Mouse (Mus musculus): ENCODE results near the gene Krtdap. TPM values are rescaled to one million over a fixed set of nuclear protein-coding genes. Genes with fewer than 3 reads are reported as not detected.

The Krtdap gene
- polyA plus RNA-seq, 1 experiment from 2014 or later: not detected

- Histone ChIP-seq H3K9ac (ENCODE audit: low read depth, low read length) (no peak overlapping the region), H3K4me2 (no peak overlapping the region), H3K27me3 (replicated peaks; ENCODE audit: control insufficient read depth, insufficient read depth, low read length) (peaks cover under 1% of the 10 kb centered on the region; the same call in 1 of the 2 replicates), H3K27ac (ENCODE audit: low read depth, low read length) (no peak overlapping the region), H3K9me3 (ENCODE audit: control insufficient read depth, low read length) (peaks cover 6% of the 10 kb centered on the region; the same call in 1 of the 2 replicates), H3K36me3 (ENCODE audit: control insufficient read depth, insufficient read depth, low read length) (peaks cover 3% of the 10 kb centered on the region; the same call in 1 of the 2 replicates), H3K4me1 (replicated peaks; ENCODE audit: control insufficient read depth, insufficient read depth, low read length) (peaks cover 6% of the 10 kb centered on the region), H3K4me3 (ENCODE audit: low read depth, low read length) (no peak overlapping the region)
- DNase-seq (ENCODE audit: low spot score) (no peak), ATAC-seq (replicated peaks; ENCODE audit: low FRiP score) (no peak)
- WGBS: 38% methylated on average over 4 of the region's 4 CpGs
These were observed 28.8 kb upstream of the Krtdap start for GRCm38 (mm10) chr7:30758853-30759252.

GRCm38 (mm10) chr7:30761769-30762352 lies 25.8 kb upstream of the Krtdap start:
- Histone ChIP-seq H3K9ac (ENCODE audit: low read depth, low read length) (no peak overlapping the region), H3K4me3 (ENCODE audit: low read depth, low read length) (no peak overlapping the region), H3K36me3 (ENCODE audit: control insufficient read depth, insufficient read depth, low read length) (no peaks in the 10 kb centered on the region), H3K27ac (ENCODE audit: low read depth, low read length) (no peak overlapping the region), H3K4me1 (replicated peaks; ENCODE audit: control insufficient read depth, insufficient read depth, low read length) (peaks cover 6% of the 10 kb centered on the region), H3K27me3 (replicated peaks; ENCODE audit: control insufficient read depth, insufficient read depth, low read length) (peaks cover 13% of the 10 kb centered on the region), H3K4me2 (no peak overlapping the region), H3K9me3 (ENCODE audit: control insufficient read depth, low read length) (no peaks in the 10 kb centered on the region)
- DNase-seq (ENCODE audit: low spot score) (no peak), ATAC-seq (replicated peaks; ENCODE audit: low FRiP score) (peak; percentile 45; the same call in 1 of the 2 replicates)
- WGBS: 39% methylated on average over 4 of the region's 4 CpGs

- H3K4me1 ChIP-seq (replicated peaks; ENCODE audit: control insufficient read depth, insufficient read depth, low read length): peaks cover 6% of the 10 kb centered on the region
- 47% methylated on average over 5 of the region's 5 CpGs for WGBS
These were observed 24.2 kb upstream of the Krtdap start, which contains the start of gene Dmkn for GRCm38 (mm10) chr7:30763456-30763855. Dmkn (plus strand) TSS chr7:30763756.

GRCm38 (mm10) chr7:30765173-30765572 lies 22.5 kb upstream of the Krtdap start:
- peaks cover 16% of the 10 kb centered on the region for H3K27me3 ChIP-seq (replicated peaks; ENCODE audit: control insufficient read depth, insufficient read depth, low read length)
- WGBS: 32% methylated on average over 11 of the region's 11 CpGs
- peaks cover 6% of the 10 kb centered on the region for H3K4me1 ChIP-seq (replicated peaks; ENCODE audit: control insufficient read depth, insufficient read depth, low read length)
- no peaks in the 10 kb centered on the region for H3K9me3 ChIP-seq (ENCODE audit: control insufficient read depth, low read length)
- no peak overlapping the region for H3K4me2 ChIP-seq
- DNase-seq (ENCODE audit: low spot score) (no peak), ATAC-seq (replicated peaks; ENCODE audit: low FRiP score) (no peak)
- H3K36me3 ChIP-seq (ENCODE audit: control insufficient read depth, insufficient read depth, low read length): no peaks in the 10 kb centered on the region
- no peak overlapping the region for H3K4me3 ChIP-seq (ENCODE audit: low read depth, low read length)
- no peak overlapping the region for H3K9ac ChIP-seq (ENCODE audit: low read depth, low read length)
- no peak overlapping the region for H3K27ac ChIP-seq (ENCODE audit: low read depth, low read length)

More at GRCm38 (mm10) chr7:30763456-30763855, 24.2 kb upstream of the Krtdap start, which contains the start of gene Dmkn:
- Histone ChIP-seq H3K9me3 (ENCODE audit: control insufficient read depth, low read length) (no peaks in the 10 kb centered on the region), H3K27ac (ENCODE audit: low read depth, low read length) (no peak within 1 kb of the TSS), H3K4me2 (no peak within 1 kb of the TSS), H3K9ac (ENCODE audit: low read depth, low read length) (no peak within 1 kb of the TSS), H3K36me3 (ENCODE audit: control insufficient read depth, insufficient read depth, low read length) (no peaks in the 10 kb centered on the region), H3K4me3 (ENCODE audit: low read depth, low read length) (no peak within 1 kb of the TSS), H3K27me3 (replicated peaks; ENCODE audit: control insufficient read depth, insufficient read depth, low read length) (peaks cover 13% of the 10 kb centered on the region)
- DNase-seq (ENCODE audit: low spot score) (no peak), ATAC-seq (replicated peaks; ENCODE audit: low FRiP score) (no peak)

GRCm38 (mm10) chr7:30766408-30766807 lies 21.3 kb upstream of the Krtdap start:
- no peaks in the 10 kb centered on the region for H3K36me3 ChIP-seq (ENCODE audit: control insufficient read depth, insufficient read depth, low read length)
- H3K27ac ChIP-seq (ENCODE audit: low read depth, low read length): no peak overlapping the region
- DNase-seq (ENCODE audit: low spot score) (no peak), ATAC-seq (replicated peaks; ENCODE audit: low FRiP score) (no peak)
- peaks cover 6% of the 10 kb centered on the region for H3K4me1 ChIP-seq (replicated peaks; ENCODE audit: control insufficient read depth, insufficient read depth, low read length)
- no peak overlapping the region for H3K9ac ChIP-seq (ENCODE audit: low read depth, low read length)
- peaks cover 16% of the 10 kb centered on the region for H3K27me3 ChIP-seq (replicated peaks; ENCODE audit: control insufficient read depth, insufficient read depth, low read length)
- WGBS: 75% methylated on average over 4 of the region's 4 CpGs
- H3K9me3 ChIP-seq (ENCODE audit: control insufficient read depth, low read length): no peaks in the 10 kb centered on the region; the same call in 1 of the 2 replicates
- no peak overlapping the region for H3K4me2 ChIP-seq
- no peak overlapping the region for H3K4me3 ChIP-seq (ENCODE audit: low read depth, low read length)

- 32% methylated on average over 9 of the region's 9 CpGs for WGBS
- Histone ChIP-seq H3K4me2 (no peak overlapping the region), H3K27me3 (replicated peaks; ENCODE audit: control insufficient read depth, insufficient read depth, low read length) (peaks cover 13% of the 10 kb centered on the region), H3K4me1 (replicated peaks; ENCODE audit: control insufficient read depth, insufficient read depth, low read length) (no peaks in the 10 kb centered on the region), H3K27ac (ENCODE audit: low read depth, low read length) (no peak overlapping the region), H3K9ac (ENCODE audit: low read depth, low read length) (no peak overlapping the region), H3K4me3 (ENCODE audit: low read depth, low read length) (no peak overlapping the region), H3K9me3 (ENCODE audit: control insufficient read depth, low read length) (no peaks in the 10 kb centered on the region; the same call in 1 of the 2 replicates), H3K36me3 (ENCODE audit: control insufficient read depth, insufficient read depth, low read length) (no peaks in the 10 kb centered on the region)
- no peak for ATAC-seq (replicated peaks; ENCODE audit: low FRiP score)
- no peak for DNase-seq (ENCODE audit: low spot score)
These were observed 18.5 kb upstream of the Krtdap start for GRCm38 (mm10) chr7:30769236-30769635.

- Histone ChIP-seq H3K27ac (ENCODE audit: low read depth, low read length) (no peak overlapping the region), H3K9me3 (ENCODE audit: control insufficient read depth, low read length) (no peaks in the 10 kb centered on the region; the same call in 1 of the 2 replicates), H3K4me3 (ENCODE audit: low read depth, low read length) (no peak overlapping the region), H3K4me2 (no peak overlapping the region), H3K36me3 (ENCODE audit: control insufficient read depth, insufficient read depth, low read length) (no peaks in the 10 kb centered on the region), H3K27me3 (replicated peaks; ENCODE audit: control insufficient read depth, insufficient read depth, low read length) (no peaks in the 10 kb centered on the region), H3K4me1 (replicated peaks; ENCODE audit: control insufficient read depth, insufficient read depth, low read length) (no peaks in the 10 kb centered on the region), H3K9ac (ENCODE audit: low read depth, low read length) (no peak overlapping the region)
- WGBS: 78% methylated on average over 9 of the region's 9 CpGs
- DNase-seq (ENCODE audit: low spot score): no peak
- ATAC-seq (replicated peaks; ENCODE audit: low FRiP score): no peak
These were observed 11.6 kb upstream of the Krtdap start for GRCm38 (mm10) chr7:30776104-30776503.

GRCm38 (mm10) chr7:30777081-30777579 lies 10.6 kb upstream of the Krtdap start:
- DNase-seq (ENCODE audit: low spot score) (no peak), ATAC-seq (replicated peaks; ENCODE audit: low FRiP score) (no peak)
- Histone ChIP-seq H3K36me3 (ENCODE audit: control insufficient read depth, insufficient read depth, low read length) (no peaks in the 10 kb centered on the region), H3K27me3 (replicated peaks; ENCODE audit: control insufficient read depth, insufficient read depth, low read length) (no peaks in the 10 kb centered on the region), H3K4me2 (no peak overlapping the region), H3K4me3 (ENCODE audit: low read depth, low read length) (no peak overlapping the region), H3K9me3 (ENCODE audit: control insufficient read depth, low read length) (no peaks in the 10 kb centered on the region), H3K27ac (ENCODE audit: low read depth, low read length) (no peak overlapping the region), H3K4me1 (replicated peaks; ENCODE audit: control insufficient read depth, insufficient read depth, low read length) (no peaks in the 10 kb centered on the region), H3K9ac (ENCODE audit: low read depth, low read length) (no peak overlapping the region)
- WGBS: 58% methylated on average over 7 of the region's 7 CpGs

GRCm38 (mm10) chr7:30777911-30778310 lies 9.8 kb upstream of the Krtdap start:
- no peaks in the 10 kb centered on the region for H3K36me3 ChIP-seq (ENCODE audit: control insufficient read depth, insufficient read depth, low read length)
- H3K27ac ChIP-seq (ENCODE audit: low read depth, low read length): no peak overlapping the region
- WGBS: 60% methylated on average over 1 of the region's 1 CpGs
- no peak for ATAC-seq (replicated peaks; ENCODE audit: low FRiP score)
- DNase-seq (ENCODE audit: low spot score): no peak
- no peaks in the 10 kb centered on the region for H3K9me3 ChIP-seq (ENCODE audit: control insufficient read depth, low read length)
- H3K4me2 ChIP-seq: no peak overlapping the region
- H3K9ac ChIP-seq (ENCODE audit: low read depth, low read length): no peak overlapping the region
- no peaks in the 10 kb centered on the region for H3K4me1 ChIP-seq (replicated peaks; ENCODE audit: control insufficient read depth, insufficient read depth, low read length)
- H3K4me3 ChIP-seq (ENCODE audit: low read depth, low read length): no peak overlapping the region
- no peaks in the 10 kb centered on the region for H3K27me3 ChIP-seq (replicated peaks; ENCODE audit: control insufficient read depth, insufficient read depth, low read length)
